Mouse (Mus musculus) cortical plate, adult 2 months (tissue): ENCODE measurements around the gene Dhx38. TPM values are rescaled to one million over a fixed set of nuclear protein-coding genes. Genes with fewer than 3 reads are reported as not detected.

Source experiments
- H3K27ac ChIP-seq: fragments of 200-500 bp; 2 replicates; pipeline ENCODE4 v1.5.1; 2012; ENCODE audit warnings: low read length, control low read depth, inconsistent platforms; ENCODE audit not compliant: insufficient read depth
- H3K4me1 ChIP-seq: fragments of 200-500 bp; 2 replicates; pipeline ENCODE4 v1.6.1; 2011; ENCODE audit warnings: low read length; ENCODE audit not compliant: control insufficient read depth, insufficient read depth
- H3K4me3 ChIP-seq: fragments of 200-500 bp; 2 replicates; pipeline ENCODE4 v1.5.1; 2011; ENCODE audit warnings: mild to moderate bottlenecking, low read length, control low read depth; ENCODE audit not compliant: insufficient read depth
- CTCF ChIP-seq: fragments of 200-500 bp; IDR thresholded peaks from 2 replicates; pipeline ENCODE4 v1.5.1; 2011; ENCODE audit warnings: mild to moderate bottlenecking, control low read depth, low read length; ENCODE audit not compliant: insufficient read depth; ENCODE audit errors: extremely low read depth
- POLR2A ChIP-seq: fragments of 200-500 bp; IDR thresholded peaks from 2 replicates; pipeline ENCODE4 v1.6.1; 2011; ENCODE audit warnings: mild to moderate bottlenecking, low read length, control low read depth; ENCODE audit not compliant: insufficient read depth; ENCODE audit errors: extremely low read depth
- polyA plus RNA-seq: library from polyadenylated mRNA; depleted of rRNA; stranded (reverse); fragments of >200 nt; gene quantifications from 2 replicates; pipeline ENCODE4 v1.2.3, GENCODE M21; 2012

Dhx38 gene
- polyA plus RNA-seq, 1 experiment: 17.4 TPM

- H3K4me3 ChIP-seq: no peak overlapping the region
- no peak for TF ChIP-seq POLR2A
- TF ChIP-seq CTCF: no peak
- no peak overlapping the region for H3K27ac ChIP-seq
- no peaks in the 10 kb centered on the region for H3K4me1 ChIP-seq
Measured at GRCm38 (mm10) chr8:109591367-109591766, 25.7 kb upstream of the Dhx38 start.

- no peak for TF ChIP-seq CTCF
- TF ChIP-seq POLR2A: no peak
- H3K4me1 ChIP-seq: no peaks in the 10 kb centered on the region
- no peak overlapping the region for H3K27ac ChIP-seq
- no peak overlapping the region for H3K4me3 ChIP-seq
Measured at GRCm38 (mm10) chr8:109590901-109591300, 25.2 kb upstream of the Dhx38 start.

- TF ChIP-seq POLR2A (no peak), CTCF (no peak)
- H3K4me3 ChIP-seq: no peak overlapping the region
- H3K27ac ChIP-seq: no peak overlapping the region
- no peaks in the 10 kb centered on the region for H3K4me1 ChIP-seq
Measured at GRCm38 (mm10) chr8:109586972-109587504, 21.4 kb upstream of the Dhx38 start.

- TF ChIP-seq POLR2A (no peak), CTCF (no peak)
- H3K4me1 ChIP-seq: no peaks in the 10 kb centered on the region
- H3K27ac ChIP-seq: no peak overlapping the region
- H3K4me3 ChIP-seq: no peak overlapping the region
Measured at GRCm38 (mm10) chr8:109585652-109586051, 20.0 kb upstream of the Dhx38 start.

- no peak for TF ChIP-seq POLR2A
- TF ChIP-seq CTCF: no peak
- H3K4me1 ChIP-seq: no peaks in the 10 kb centered on the region
- H3K27ac ChIP-seq: no peak overlapping the region
- H3K4me3 ChIP-seq: no peak overlapping the region
Measured at GRCm38 (mm10) chr8:109584830-109585229, 19.2 kb upstream of the Dhx38 start.

GRCm38 (mm10) chr8:109584293-109584692 is 18.6 kb upstream of the Dhx38 start:
- no peak for TF ChIP-seq POLR2A
- no peak for TF ChIP-seq CTCF

GRCm38 (mm10) chr8:109578900-109579301 is 13.2 kb upstream of the Dhx38 start, which contains the start of gene Hp:
TSS of gene Hp (minus strand) at chr8:109579172.
- H3K4me3 ChIP-seq: no peak within 1 kb of the TSS
- no peak within 1 kb of the TSS for H3K27ac ChIP-seq
- TF ChIP-seq POLR2A (no peak), CTCF (no peak)
- H3K4me1 ChIP-seq: no peaks in the 10 kb centered on the region

More at GRCm38 (mm10) chr8:109584293-109584692, 18.6 kb upstream of the Dhx38 start:
- H3K4me1 ChIP-seq: no peaks in the 10 kb centered on the region
- H3K27ac ChIP-seq: no peak overlapping the region
- H3K4me3 ChIP-seq: no peak overlapping the region

- no peak overlapping the region for H3K27ac ChIP-seq
Measured at GRCm38 (mm10) chr8:109576311-109576710, 10.7 kb upstream of the Dhx38 start.

GRCm38 (mm10) chr8:109571139-109571538 is 5.5 kb upstream of the Dhx38 start:
- H3K4me3 ChIP-seq: no peak overlapping the region
- no peaks in the 10 kb centered on the region for H3K4me1 ChIP-seq
- H3K27ac ChIP-seq: no peak overlapping the region
- TF ChIP-seq POLR2A: no peak
- TF ChIP-seq CTCF: no peak

More at GRCm38 (mm10) chr8:109576311-109576710, 10.7 kb upstream of the Dhx38 start:
- H3K4me1 ChIP-seq: no peaks in the 10 kb centered on the region
- TF ChIP-seq CTCF (no peak), POLR2A (no peak)
- no peak overlapping the region for H3K4me3 ChIP-seq

GRCm38 (mm10) chr8:109564766-109565165 is 895 bp downstream of the Dhx38 start:
- Histone ChIP-seq H3K4me3 (peak overlapping the region; percentile 71), H3K27ac (peak overlapping the region; percentile 58), H3K4me1 (no peaks in the 10 kb centered on the region)
- TF ChIP-seq POLR2A (no peak), CTCF (no peak)
